Mouse (Mus musculus): ENCODE results near the gene Cbs. TPM values are rescaled to one million over a fixed set of nuclear protein-coding genes. Genes with fewer than 3 reads are reported as not detected.

Cbs gene
- polyA plus RNA-seq (2014; fragmentation: Illumina TruSeq; extraction: RNeasy Lipid Tissue Mini Kit (QIAGEN cat#74804); ENCODE audit: insufficient read depth, low read depth, low replicate concordance): 2.6 TPM

DNA sequence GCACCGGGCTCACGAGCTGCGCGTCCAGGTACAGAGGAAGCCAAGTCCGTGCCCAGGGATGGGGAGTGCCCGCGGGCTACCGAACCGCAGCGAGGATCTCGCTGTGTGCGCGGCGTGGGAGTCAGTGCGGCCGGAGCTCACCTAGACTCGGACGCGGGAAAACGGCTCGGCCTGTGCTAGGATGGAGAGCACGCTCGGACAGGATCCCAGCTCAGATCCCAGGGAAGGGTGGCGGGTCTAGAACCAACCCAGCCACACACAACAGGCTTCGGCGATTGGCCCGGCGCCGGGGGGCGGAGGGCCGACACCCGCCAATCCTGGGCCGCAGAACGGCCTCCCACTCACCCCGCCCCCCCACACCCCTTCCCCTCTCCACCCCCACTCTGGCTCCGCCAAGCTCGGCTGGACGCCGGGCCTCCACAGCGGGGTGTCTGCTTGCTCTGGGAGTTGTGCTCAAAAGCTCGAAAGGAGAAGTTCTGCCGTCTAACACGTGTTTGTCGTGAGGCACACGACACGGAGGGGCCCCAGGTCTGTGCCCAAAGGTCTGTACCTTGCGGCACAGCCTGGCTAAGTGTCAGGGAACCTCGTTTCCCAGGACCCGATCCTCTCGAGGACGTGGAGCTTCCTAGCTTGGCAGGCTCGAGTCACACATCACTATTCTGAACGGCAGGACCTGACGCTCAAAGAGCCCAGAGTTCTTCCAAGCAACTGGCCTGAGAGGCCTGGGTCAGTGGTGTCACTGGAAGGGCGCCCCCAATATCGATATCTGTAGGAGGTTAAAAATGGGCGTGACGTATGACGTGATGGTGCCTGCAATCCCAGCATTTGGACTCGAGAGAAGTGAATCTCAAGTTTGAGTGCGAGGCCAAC, at the start of gene Cbs:
TSS of gene Cbs (minus strand) at position 297 of the 870 bp plus-strand sequence.

GRCm38 (mm10) chr17:31677507-31677906, 40.5 kb upstream of the Cbs start, which contains the start of gene Cryaa:
Cryaa (plus strand) TSS chr17:31677807.

GRCm38 (mm10) chr17:31658468-31659185, 21.6 kb upstream of the Cbs start, which contains the start of gene U2af1:
U2af1 (minus strand) TSS chr17:31658892.

DNA sequence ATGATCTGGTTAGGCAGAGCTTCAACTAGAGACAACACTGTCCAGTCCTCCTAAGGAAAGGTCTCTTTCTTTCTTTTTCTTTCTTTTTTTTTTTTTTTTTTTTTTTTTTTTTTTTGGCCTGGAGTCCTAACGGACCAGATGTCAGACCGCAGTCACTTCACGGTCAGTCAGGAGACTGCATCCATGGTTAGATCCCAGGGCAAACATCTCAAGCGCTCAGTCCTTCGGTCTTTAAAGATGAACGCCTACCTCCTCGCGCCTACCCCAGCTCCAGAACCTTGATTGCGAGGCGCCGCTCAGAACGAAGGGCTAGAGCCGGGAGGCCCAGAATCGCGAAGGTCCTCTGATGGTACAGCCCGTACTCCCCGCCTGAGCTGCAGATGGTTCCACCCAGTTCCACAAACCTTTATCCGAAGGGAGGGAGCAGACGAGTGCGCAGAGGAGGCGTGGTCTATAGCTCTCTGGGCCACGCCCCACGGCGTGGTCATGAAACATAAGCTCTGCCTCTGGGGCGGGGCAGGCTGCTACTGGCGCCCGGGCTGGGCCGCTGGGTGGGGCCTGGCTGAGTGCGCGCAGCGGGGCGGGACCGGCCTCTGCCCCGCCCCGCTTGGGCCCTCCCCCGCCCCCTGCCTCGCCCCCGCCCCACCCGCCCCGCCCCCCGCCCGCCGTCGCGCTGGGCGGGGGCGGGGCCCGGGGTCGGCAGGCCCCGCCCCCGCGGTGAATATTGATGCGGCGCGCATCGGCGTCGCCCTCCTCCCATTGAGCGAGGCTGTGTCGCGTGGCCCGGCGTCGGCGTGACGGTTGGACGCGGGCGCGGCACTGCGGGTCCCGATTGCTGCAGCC, 72.8 kb downstream of the Cbs start, which contains the start of gene Pknox1:
TSS of gene Pknox1 (plus strand) at position 720 of the 843 bp plus-strand sequence.

Other genes with a start within 250 kb of the Cbs start
- 8.2 TPM for gene Wdr4, start 117.3 kb downstream of the Cbs start, polyA plus RNA-seq (2014; fragmentation: Illumina TruSeq; extraction: RNeasy Lipid Tissue Mini Kit (QIAGEN cat#74804); ENCODE audit: insufficient read depth, low read depth, low replicate concordance)
- 194 TPM for gene Ndufv3, start 117.1 kb downstream of the Cbs start, polyA plus RNA-seq (2014; fragmentation: Illumina TruSeq; extraction: RNeasy Lipid Tissue Mini Kit (QIAGEN cat#74804); ENCODE audit: insufficient read depth, low read depth, low replicate concordance)
- 7.2 TPM for gene Pknox1, start 72.5 kb downstream of the Cbs start, polyA plus RNA-seq (2014; fragmentation: Illumina TruSeq; extraction: RNeasy Lipid Tissue Mini Kit (QIAGEN cat#74804); ENCODE audit: insufficient read depth, low read depth, low replicate concordance)
- gene U2af1, start 21.7 kb upstream of the Cbs start, polyA plus RNA-seq (2014; fragmentation: Illumina TruSeq; extraction: RNeasy Lipid Tissue Mini Kit (QIAGEN cat#74804); ENCODE audit: insufficient read depth, low read depth, low replicate concordance): 109 TPM
- gene Cryaa, start 40.6 kb upstream of the Cbs start, polyA plus RNA-seq (2014; fragmentation: Illumina TruSeq; extraction: RNeasy Lipid Tissue Mini Kit (QIAGEN cat#74804); ENCODE audit: insufficient read depth, low read depth, low replicate concordance): 1.3 TPM
- 23.6 TPM for gene Sik1, start 218.6 kb upstream of the Cbs start, polyA plus RNA-seq (2014; fragmentation: Illumina TruSeq; extraction: RNeasy Lipid Tissue Mini Kit (QIAGEN cat#74804); ENCODE audit: insufficient read depth, low read depth, low replicate concordance)